Mouse (Mus musculus) megakaryocyte, adult 5-6 weeks (primary cell): ENCODE results near the gene Stk32c. TPM values are rescaled to one million over a fixed set of nuclear protein-coding genes. Genes with fewer than 3 reads are reported as not detected.

ENCODE experiments used
- ATAC-seq: 2 replicates; pipeline ENCODE4 v1.8.0; 2016; ENCODE audit warnings: mild to moderate bottlenecking, inconsistent platforms; ENCODE audit not compliant: poor library complexity, severe bottlenecking
- total RNA-seq, 2 experiments: library from RNA; stranded (forward) in 1 of 2; stranded (reverse) in 1 of 2; fragments of 153-499, 151-499 nt in 1 of 2; fragments of 221-1000, 200-1000 nt in 1 of 2; gene quantifications; 2 replicates each; pipeline versions ENCODE4 v1.2.3 to v1.2.4; 2015 to 2017

The Stk32c gene
- total RNA-seq, 2 experiments from 2014 or later, result not detected

- ATAC-seq, result no peak
These were observed 112.5 kb downstream of the Stk32c start for GRCm38 (mm10) chr7:139100531-139101095.

DNA sequence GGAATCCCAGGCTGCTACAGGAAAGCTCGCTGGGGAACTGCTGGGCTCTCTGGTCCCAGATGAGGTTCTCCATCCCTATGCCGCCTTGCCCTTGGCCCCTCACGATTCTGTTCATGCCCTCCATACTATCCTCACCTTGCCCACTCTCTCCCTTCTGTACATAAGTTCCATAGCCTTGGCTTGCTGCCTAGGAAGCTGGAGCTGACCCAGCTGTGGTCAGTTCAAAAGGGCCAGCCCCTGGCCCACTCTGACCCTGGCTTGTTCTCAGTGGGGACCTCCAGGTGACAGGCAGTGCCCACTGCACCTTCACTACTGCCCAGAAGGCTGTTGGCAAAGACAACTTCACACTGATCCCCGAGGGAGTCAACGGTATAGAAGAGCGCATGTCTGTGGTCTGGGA, 116.7 kb downstream of the Stk32c start:
- ATAC-seq, result no peak

- ATAC-seq, result no peak
These were observed 117.8 kb downstream of the Stk32c start for GRCm38 (mm10) chr7:139095282-139095681.

DNA sequence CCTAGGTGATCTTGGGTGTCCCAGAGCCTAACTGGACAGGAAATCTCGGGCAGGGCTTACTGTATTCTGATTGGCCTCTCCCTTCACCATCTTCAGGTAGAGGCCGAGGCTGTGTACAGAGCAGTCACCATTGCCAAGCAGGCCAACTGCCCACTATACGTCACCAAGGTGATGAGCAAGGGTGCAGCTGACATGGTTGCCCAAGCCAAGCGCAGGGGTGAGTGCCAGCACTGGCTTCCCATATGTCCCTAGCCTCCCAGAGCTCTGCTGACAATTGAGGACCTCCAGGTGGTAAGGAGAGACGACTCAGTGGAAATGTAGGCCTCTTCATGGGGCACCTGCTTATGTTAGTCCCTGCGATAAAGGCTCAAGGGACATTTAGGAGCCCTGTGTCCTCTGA, 118.3 kb downstream of the Stk32c start:
- no peak for ATAC-seq

DNA sequence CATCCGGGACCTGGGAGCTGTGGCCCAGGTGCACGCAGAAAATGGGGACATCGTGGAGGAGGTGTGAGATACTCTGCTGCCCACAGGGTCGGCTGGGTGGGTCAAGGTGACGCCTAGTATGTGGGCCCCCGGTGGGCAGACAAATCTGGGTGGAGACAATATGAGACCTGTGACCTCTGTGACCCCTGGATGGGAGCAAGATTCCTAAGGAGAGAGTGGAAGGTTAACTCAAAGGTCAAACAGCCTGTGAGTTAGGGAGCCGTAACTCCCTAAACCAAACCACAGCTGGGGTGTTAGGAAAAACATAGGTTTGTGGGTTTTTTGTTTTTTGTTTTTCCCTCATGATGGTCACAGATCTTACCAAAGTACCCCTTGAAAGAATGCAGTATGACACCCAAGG, 119.3 kb downstream of the Stk32c start:
- no peak for ATAC-seq

- ATAC-seq, result no peak
These were observed 120.0 kb downstream of the Stk32c start for GRCm38 (mm10) chr7:139093124-139093523.

DNA sequence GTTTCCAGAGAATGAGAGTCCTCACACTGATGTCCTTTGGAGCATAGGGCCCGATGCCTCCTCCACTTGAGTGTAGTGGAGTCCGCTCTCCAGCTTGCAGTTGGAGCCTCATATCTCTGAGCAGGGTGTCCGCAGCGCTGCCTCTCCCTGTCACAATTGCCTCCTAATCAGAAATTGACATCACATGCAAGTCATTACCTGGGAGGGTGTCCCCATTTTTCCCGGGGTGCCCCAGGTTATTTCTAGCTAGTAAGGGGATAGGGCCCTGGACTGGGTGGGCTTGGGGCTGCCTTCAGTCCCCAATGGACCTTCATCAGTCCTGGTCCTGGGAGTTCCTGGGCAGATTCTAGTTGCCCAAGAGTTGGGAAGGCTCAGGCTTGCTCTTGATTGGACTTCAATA, 120.4 kb downstream of the Stk32c start:
- no peak for ATAC-seq

- ATAC-seq, result no peak
These were observed 121.4 kb downstream of the Stk32c start for GRCm38 (mm10) chr7:139091681-139092080.

GRCm38 (mm10) chr7:139089892-139090874, 122.9 kb downstream of the Stk32c start:
- no peak for ATAC-seq

DNA sequence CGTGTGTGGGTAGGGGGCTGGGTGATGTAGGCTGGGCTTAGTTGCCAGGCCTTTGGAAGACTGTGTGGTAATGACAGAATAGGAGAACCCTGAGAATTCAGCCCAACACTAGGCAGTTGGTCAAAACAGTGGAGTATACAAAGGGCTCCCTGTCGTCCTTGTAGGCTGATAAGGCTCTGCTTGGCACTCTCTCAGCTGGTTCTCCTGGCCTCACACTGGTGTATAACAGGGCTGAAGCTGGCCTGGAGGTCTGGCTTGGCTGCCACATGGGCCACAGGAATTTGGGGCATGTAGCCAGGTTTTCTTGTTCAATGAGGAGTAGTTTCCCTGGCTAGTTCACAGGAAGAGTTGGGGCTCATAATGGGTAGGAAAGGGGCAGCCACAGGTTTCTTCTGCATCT, 125.3 kb downstream of the Stk32c start:
- ATAC-seq, result no peak

- ATAC-seq, result no peak
These were observed 126.6 kb downstream of the Stk32c start for GRCm38 (mm10) chr7:139086195-139087158.

DNA sequence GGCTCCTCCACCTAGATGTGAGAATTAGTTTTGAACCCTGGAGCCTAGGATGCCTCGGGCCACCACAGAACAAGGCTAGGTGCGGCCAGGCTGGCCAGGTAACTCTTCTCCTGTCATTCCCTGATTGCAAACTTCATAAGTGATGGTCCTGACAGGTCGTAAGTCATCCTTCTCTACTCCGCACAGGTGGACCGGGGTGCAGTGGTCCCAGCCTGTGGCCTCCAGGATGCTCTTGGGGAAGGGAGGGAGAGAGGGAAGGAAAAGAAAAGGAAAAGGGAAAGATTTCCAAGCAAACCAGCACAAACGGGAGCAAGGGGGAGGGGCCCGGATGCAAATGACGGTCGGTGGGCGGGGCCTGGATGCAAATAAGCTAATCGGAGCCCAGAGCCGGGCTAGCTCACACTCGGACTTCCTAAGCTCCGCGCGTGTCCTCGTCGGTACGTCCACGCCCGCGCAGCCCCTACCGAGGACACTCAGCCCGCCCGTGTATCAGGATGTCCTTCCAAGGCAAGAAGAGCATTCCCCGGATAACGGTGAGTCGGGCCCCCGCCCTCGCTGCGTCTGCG, 127.4 kb downstream of the Stk32c start, which contains the start of gene Dpysl4:
TSS of gene Dpysl4 (plus strand) at position 373 of the 566 bp plus-strand sequence.
- no peak for ATAC-seq

DNA sequence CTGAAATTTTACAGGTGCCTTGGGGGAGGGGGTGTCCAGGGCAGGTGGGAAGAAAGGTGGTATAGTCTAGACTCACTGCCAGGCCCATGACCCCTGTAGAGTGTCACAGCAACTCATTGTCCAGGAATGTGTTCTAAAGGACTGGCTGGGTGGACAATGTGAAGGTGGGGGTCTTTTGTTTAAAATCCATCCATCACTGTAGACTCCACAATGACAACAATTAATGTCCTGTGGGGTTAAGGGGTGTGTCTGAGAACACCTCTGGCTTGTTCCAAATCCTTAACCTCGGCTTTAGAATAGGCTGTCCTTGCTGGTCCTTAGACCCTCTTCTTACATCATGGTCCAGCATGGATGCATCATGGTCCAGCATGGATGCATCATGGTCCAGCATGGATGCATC, 128.8 kb downstream of the Stk32c start:
- no peak for ATAC-seq

DNA sequence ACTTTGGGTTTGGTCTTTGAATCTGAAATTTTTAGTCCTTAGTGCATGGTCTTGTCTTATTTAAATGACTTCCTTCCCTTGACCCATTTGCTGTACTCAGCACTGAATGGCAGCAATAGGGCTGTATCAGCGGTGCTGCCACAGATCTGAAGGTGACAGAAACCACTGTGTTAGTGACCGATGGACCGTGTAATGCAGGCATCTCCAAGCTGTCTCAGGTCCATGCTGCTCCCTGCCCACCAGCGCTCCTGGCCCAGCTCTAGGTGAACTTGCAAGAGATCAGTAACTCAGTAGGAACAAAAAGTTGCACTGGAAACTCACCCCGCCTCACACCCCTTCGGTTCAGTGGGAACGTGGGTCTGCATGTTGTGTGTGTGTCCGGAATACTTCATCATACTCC, 130.8 kb downstream of the Stk32c start:
- ATAC-seq, result no peak

DNA sequence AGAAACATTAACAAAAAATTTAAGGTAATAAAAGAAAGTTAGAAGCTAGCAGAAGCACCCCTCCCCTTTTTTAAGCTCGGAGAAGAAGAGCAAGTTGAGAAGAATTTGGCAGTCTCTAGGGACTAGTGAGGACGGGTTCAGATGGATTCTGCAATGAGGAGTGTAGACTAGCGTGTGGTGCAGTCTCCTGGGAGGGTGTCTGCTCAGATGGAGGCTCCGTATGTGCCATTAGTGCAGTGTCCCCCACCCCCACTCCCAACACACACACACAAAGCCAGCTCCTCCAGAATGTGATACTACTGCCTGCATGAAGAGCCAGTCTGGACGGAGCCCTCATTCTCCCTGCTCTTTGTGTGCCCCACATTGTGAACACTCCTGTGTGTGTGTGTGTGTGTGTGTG, 131.9 kb downstream of the Stk32c start:
- no peak for ATAC-seq

GRCm38 (mm10) chr7:139080714-139081113, 132.4 kb downstream of the Stk32c start:
- no peak for ATAC-seq

DNA sequence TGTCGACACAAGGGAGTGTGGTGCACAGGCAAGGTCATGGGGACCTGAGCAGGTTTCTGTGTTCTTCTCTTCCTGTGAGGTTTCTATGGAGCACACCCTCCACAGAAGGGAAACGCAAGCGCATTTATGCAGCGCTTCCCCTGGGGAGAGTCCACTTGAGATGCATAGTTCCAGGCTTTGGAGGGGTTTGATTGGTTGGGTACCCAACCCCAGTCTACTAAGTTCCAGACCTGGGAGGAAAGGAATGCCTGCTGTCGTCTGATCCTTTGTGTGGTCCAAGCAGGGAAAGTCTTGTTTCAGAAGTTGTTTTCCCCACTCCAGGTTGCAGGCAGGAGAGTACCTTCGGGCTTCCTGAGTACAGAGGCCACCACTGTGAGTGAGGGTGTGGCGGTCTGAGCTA, 134.0 kb downstream of the Stk32c start:
- no peak for ATAC-seq

DNA sequence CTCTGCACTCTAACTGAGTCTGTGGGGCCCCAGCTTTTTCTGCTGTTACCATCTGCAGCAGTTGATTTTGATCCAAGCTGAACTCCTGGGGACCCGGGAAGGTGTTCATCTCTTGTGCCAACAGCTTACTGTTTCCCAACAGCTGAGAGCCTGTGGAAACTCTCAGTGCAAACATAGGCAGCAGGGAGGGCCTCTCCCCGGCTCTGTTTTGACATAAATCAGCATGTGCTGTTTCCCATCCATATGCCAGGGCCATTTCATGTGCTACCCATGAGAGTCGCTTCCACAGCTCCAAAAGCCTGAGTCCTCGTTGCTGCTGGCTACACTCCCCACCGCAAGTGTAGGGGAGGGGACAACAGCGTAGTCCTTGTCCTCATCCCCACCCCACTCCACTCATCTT, 134.9 kb downstream of the Stk32c start:
- no peak for ATAC-seq

- no peak for ATAC-seq
These were observed 135.8 kb downstream of the Stk32c start for GRCm38 (mm10) chr7:139077283-139077682.

GRCm38 (mm10) chr7:139075054-139075794, 137.9 kb downstream of the Stk32c start:
- no peak for ATAC-seq
